Mouse (Mus musculus) activated CD4-positive, CD25-positive, alpha-beta regulatory T cell, adult 4 months (primary cell): ENCODE measurements around the gene Mettl18. TPM values are rescaled to one million over a fixed set of nuclear protein-coding genes. Genes with fewer than 3 reads are reported as not detected.

Experiments
- polyA plus RNA-seq, 2 experiments: library from polyadenylated mRNA; unstranded; fragments of 100-300 nt; shearing (Covaris generic); gene quantifications; one replicate each; pipeline ENCODE4 v1.2.1; 2017

The Mettl18 gene
- polyA plus RNA-seq, 2 experiments from 2014 or later: 15.8 to 19.6 TPM

Other genes with a start within 250 kb of the Mettl18 start
- 1 to 10 TPM; 1.6 to 2.9 TPM for gene Kifap3, start 215.3 kb upstream of the Mettl18 start, polyA plus RNA-seq
- 10 to 100 TPM; 20.4 to 21.8 TPM for gene Scyl3, start 65.8 kb upstream of the Mettl18 start, polyA plus RNA-seq
- 1 to 10 TPM; 3.2 to 5.6 TPM for gene BC055324, start 93 bp upstream of the Mettl18 start, polyA plus RNA-seq
- not detected for gene Sele, start 53.3 kb downstream of the Mettl18 start, polyA plus RNA-seq
- 100 to 1,000 TPM; 486 to 518 TPM for gene Sell, start 67.1 kb downstream of the Mettl18 start, polyA plus RNA-seq
- gene Selp, start 120.4 kb downstream of the Mettl18 start, polyA plus RNA-seq: 1 to 10 TPM; 1.9 to 4.3 TPM
- not detected for gene F5, start 156.9 kb downstream of the Mettl18 start, polyA plus RNA-seq